Mouse (Mus musculus) MEL (cell line): ENCODE data around the gene Gm11168. TPM values are rescaled to one million over a fixed set of nuclear protein-coding genes. Genes with fewer than 3 reads are reported as not detected.
"Not testable (repeated sequence)": the region's sequence is repeated elsewhere in the genome, so short reads cannot be mapped to it uniquely, and the experiment has no call there.

Experiments
- DNase-seq: peaks from one replicate; pipeline ENCODE4 v3.0.0; 2011; ENCODE audit warnings: low read depth, low spot score
- H3K27ac ChIP-seq: 2 replicates; pipeline ENCODE4 v1.5.1; 2012; ENCODE audit warnings: low read depth, mild to moderate bottlenecking, control low read depth, low read length, moderate library complexity; ENCODE audit not compliant: control insufficient read depth
- H3K27me3 ChIP-seq, 2 experiments: fragments of 150-350 bp in 1 of 2; sonication (generic) in 1 of 2; 2 replicates each; pipeline ENCODE4 v1.6.1; 2012; ENCODE audit warnings: low read length in 2 of 2, mild to moderate bottlenecking in 2 of 2, improper control_type of control experiment in 1 of 2, moderate library complexity in 1 of 2; ENCODE audit not compliant: insufficient read depth in 2 of 2, control insufficient read depth in 1 of 2
- H3K36me3 ChIP-seq, 2 experiments: 2 replicates each; pipeline ENCODE4 v1.6.1; 2012 to 2014; ENCODE audit warnings: low read length in 2 of 2, improper control_type of control experiment in 1 of 2, inconsistent platforms in 1 of 2, mild to moderate bottlenecking in 1 of 2; ENCODE audit not compliant: insufficient read depth in 2 of 2, control insufficient read depth in 1 of 2
- H3K4me1 ChIP-seq, 2 experiments: fragments of 150-350 bp in 1 of 2; sonication (generic) in 1 of 2; 2 replicates each; pipeline ENCODE4 v1.6.1; 2012; ENCODE audit warnings: low read length in 2 of 2, improper control_type of control experiment in 1 of 2, mild to moderate bottlenecking in 1 of 2; ENCODE audit not compliant: insufficient read depth in 2 of 2, control insufficient read depth in 1 of 2
- H3K4me3 ChIP-seq, 2 experiments: fragments of 150-350 bp in 1 of 2; sonication (generic) in 1 of 2; 2 replicates each; pipeline ENCODE4 v1.5.1; 2012; ENCODE audit warnings: low read depth in 2 of 2, low read length in 2 of 2, mild to moderate bottlenecking in 2 of 2, moderate library complexity in 2 of 2, control low read depth in 1 of 2, improper control_type of control experiment in 1 of 2; ENCODE audit not compliant: control insufficient read depth in 1 of 2, insufficient read depth in 1 of 2
- H3K79me2 ChIP-seq: 2 replicates; pipeline ENCODE4 v1.6.1; 2012; ENCODE audit warnings: mild to moderate bottlenecking, low read length, moderate library complexity; ENCODE audit not compliant: control insufficient read depth, poor library complexity, insufficient read depth
- H3K9ac ChIP-seq: 2 replicates; pipeline ENCODE4 v1.6.1; 2012; ENCODE audit warnings: low read depth, mild to moderate bottlenecking, control low read depth, low read length, moderate library complexity; ENCODE audit not compliant: control insufficient read depth, poor library complexity, severe bottlenecking
- H3K9me3 ChIP-seq: fragments of 150-350 bp; sonication (generic); replicated peaks from 2 replicates; pipeline ENCODE4 v1.6.1; 2012; ENCODE audit warnings: mild to moderate bottlenecking, low read length, improper control_type of control experiment, moderate library complexity; ENCODE audit not compliant: insufficient read depth
- polyA plus RNA-seq, 2 experiments: library from polyadenylated mRNA; stranded (reverse) in 1 of 2; unstranded in 1 of 2; fragments of >175 nt in 1 of 2; fragments of >200 nt in 1 of 2; gene quantifications; 2 replicates each; pipeline versions ENCODE4 v1.2.1 to v1.2.4; 2012; ENCODE audit warnings: low replicate concordance in 2 of 2, low read depth in 1 of 2; ENCODE audit not compliant: insufficient read length in 2 of 2, insufficient read depth in 1 of 2, missing spikeins in 1 of 2
- total RNA-seq: library from RNA; depleted of rRNA; stranded (reverse); fragments of 300-350 nt; gene quantifications from 2 replicates; pipeline ENCODE4 v1.2.3, GENCODE M21; 2012

Gm11168 gene
- total and polyA plus RNA-seq, 3 experiments, result 0.31 TPM; not detected in 2

DNA sequence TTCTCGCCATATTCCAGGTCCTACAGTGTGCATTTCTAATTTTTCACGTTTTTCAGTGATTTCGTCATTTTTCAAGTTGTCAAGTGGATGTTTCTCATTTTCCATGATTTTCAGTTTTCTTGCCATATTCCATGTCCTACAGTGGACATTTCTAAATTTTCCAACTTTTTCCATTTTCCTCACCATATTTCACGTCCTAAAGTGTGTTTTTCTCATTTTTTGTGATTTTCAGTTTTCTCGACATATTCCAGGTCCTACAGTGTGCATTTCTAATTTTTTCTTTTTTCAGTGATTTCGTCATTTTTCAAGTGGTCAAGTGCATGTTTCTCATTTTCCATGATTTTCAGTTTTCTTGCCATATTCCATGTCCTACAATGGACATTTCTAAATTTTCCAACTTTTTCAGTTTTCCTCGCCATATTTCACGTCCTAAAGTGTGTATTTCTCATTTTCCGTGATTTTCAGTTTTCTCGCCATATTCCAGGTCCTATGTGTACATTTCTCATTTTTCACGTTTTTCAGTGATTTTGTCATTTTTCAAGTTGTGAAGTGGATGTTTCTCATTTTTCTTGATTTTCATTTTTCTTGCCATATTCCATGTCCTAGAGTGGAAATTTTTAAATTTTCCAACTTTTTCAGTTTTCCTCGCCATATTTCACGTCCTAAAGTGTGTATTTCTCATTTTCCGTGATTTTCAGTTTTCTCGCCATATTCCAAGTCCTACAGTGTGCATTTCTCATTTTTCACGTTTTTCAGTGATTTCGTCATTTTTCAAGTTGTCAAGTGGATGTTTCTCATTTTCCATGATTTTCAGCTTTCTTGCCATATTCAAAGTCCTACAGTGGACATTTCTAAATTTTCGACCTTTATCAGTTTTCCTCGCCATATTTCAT, 16.9 kb downstream of the Gm11168 start:
- not testable (repeated sequence) for H3K79me2 ChIP-seq, H3K9me3 ChIP-seq, H3K9ac ChIP-seq, H3K27ac ChIP-seq, H3K4me3 ChIP-seq, DNase-seq, H3K27me3 ChIP-seq, H3K4me1 ChIP-seq, H3K36me3 ChIP-seq

DNA sequence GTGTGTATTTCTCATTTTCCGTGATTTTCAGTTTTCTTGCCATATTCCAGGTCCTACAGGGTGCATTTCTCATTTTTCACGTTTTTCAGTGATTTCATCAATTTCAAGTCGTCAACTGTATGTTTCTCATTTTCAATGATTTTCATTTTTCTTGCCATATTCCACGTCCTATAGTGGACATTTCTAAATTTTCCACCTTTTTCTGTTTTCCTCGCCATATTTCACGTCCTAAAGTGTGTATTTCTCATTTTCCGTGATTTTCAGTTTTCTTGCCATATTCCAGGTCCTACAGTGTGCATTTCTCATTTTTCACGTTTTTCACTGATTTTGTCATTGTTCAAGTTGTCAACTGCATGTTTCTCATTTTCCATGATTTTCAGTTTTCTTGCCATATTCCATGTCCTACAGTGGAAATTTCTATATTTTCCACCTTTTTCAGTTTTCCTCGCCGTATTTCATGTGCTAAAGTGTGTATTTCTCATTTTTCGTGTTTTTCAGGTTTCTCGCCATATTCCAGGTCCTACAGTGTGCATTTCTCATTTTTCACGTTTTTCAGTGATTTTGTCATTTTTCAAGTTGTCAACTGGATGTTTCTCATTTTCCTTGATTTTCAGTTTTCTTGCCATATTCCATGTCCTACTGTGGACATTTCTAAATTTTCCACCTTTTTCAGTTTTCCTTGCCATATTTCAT, 19.3 kb downstream of the Gm11168 start:
- H3K36me3 ChIP-seq, H3K9ac ChIP-seq, H3K27ac ChIP-seq, H3K4me3 ChIP-seq, H3K9me3 ChIP-seq, H3K27me3 ChIP-seq, H3K4me1 ChIP-seq, H3K79me2 ChIP-seq: not testable (repeated sequence)
- peak; percentile 70 for DNase-seq

DNA sequence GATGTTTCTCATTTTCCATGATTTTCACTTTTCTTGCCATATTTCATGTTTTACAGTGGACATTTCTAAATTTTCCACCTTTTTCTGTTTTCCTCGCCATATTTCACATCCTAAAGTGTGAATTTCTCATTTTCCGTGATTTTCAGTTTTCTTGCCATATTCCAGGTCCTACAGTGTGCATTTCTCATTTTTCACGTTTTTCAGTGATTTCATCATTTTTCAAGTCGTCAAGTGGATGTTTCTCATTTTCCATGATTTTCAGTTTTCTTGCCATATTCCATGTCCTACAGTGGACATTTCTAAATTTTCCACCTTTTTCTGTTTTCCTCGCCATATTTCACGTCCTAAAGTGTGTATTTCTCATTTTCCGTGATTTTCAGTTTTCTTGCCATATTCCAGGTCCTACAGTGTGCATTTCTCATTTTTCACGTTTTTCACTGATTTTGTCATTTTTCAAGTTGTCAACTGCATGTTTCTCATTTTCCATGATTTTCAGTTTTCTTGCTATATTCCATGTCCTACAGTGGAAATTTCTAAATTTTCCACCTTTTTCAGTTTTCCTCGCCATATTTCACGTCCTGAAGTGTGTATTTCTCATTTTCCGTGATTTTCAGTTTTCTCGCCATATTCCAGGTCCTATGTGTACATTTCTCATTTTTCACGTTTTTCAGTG, 20.3 kb downstream of the Gm11168 start, which contains the start of gene Gm10718:
TSS of gene Gm10718 (plus strand) at position 236 of the 673 bp plus-strand sequence.
- not testable (repeated sequence) for H3K27me3 ChIP-seq, H3K36me3 ChIP-seq, H3K9me3 ChIP-seq, H3K9ac ChIP-seq, DNase-seq, H3K4me1 ChIP-seq, H3K79me2 ChIP-seq, H3K4me3 ChIP-seq, H3K27ac ChIP-seq

DNA sequence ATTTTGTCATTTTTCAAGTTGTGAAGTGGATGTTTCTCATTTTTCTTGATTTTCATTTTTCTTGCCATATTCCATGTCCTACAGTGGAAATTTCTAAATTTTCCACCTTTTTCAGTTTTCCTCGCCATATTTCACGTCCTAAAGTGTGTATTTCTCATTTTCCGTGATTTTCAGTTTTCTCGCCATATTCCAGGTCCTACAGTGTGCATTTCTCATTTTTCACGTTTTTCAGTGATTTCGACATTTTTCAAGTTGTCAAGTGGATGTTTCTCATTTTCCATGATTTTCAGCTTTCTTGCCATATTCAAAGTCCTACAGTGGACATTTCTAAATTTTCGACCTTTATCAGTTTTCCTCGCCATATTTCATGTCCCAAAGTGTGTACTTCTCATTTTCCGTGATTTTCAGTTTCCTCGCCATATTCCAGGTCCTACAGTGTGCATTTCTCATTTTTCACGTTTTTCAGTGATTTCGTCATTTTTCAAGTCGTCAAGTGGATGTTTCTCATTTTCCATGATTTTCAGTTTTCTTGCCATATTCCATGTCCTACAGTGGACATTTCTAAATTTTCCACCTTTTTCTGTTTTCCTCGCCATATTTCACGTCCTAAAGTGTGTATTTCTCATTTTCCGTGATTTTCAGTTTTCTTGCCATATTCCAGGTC, 21.0 kb downstream of the Gm11168 start:
- not testable (repeated sequence) for H3K4me1 ChIP-seq, H3K36me3 ChIP-seq, H3K27me3 ChIP-seq, H3K79me2 ChIP-seq, H3K4me3 ChIP-seq, H3K9me3 ChIP-seq, H3K9ac ChIP-seq, H3K27ac ChIP-seq, DNase-seq

DNA sequence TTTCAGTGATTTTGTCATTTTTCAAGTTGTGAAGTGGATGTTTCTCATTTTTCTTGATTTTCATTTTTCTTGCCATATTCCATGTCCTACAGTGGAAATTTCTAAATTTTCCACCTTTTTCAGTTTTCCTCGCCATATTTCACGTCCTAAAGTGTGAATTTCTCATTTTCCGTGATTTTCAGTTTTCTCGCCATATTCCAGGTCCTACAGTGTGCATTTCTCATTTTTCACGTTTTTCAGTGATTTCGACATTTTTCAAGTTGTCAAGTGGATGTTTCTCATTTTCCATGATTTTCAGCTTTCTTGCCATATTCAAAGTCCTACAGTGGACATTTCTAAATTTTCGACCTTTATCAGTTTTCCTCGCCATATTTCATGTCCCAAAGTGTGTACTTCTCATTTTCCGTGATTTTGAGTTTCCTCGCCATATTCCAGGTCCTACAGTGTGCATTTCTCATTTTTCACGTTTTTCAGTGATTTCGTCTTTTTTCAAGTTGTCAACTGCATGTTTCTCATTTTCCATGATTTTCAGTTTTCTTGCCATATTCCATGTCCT, 21.8 kb downstream of the Gm11168 start, which contains the start of gene Gm10717:
TSS of gene Gm10717 (plus strand) at position 506 of the 556 bp plus-strand sequence.
- not testable (repeated sequence) for H3K36me3 ChIP-seq, H3K27ac ChIP-seq

GRCm38 (mm10) chr9:3025653-3026052, 22.5 kb downstream of the Gm11168 start:
- H3K36me3 ChIP-seq, H3K27ac ChIP-seq, H3K9ac ChIP-seq, DNase-seq, H3K4me3 ChIP-seq, H3K27me3 ChIP-seq, H3K4me1 ChIP-seq, H3K79me2 ChIP-seq, H3K9me3 ChIP-seq: not testable (repeated sequence)

More for the DNA sequence above, 21.8 kb downstream of the Gm11168 start, which contains the start of gene Gm10717:
- not testable (repeated sequence) for H3K79me2 ChIP-seq, H3K4me3 ChIP-seq, H3K9me3 ChIP-seq, H3K9ac ChIP-seq, DNase-seq, H3K4me1 ChIP-seq, H3K27me3 ChIP-seq
